Mouse (Mus musculus) liver, embryonic 12.5 days (tissue): ENCODE measurements around the gene Fam83g. TPM values are rescaled to one million over a fixed set of nuclear protein-coding genes. Genes with fewer than 3 reads are reported as not detected.

Experiments used
- ATAC-seq: fragments of 200-750 bp; cut with Nextera tagmentation; 2 replicates; pipeline ENCODE4 v1.8.0; 2017; ENCODE audit warnings: moderate number of reproducible peaks, mild to moderate bottlenecking, moderate library complexity
- H3K27ac ChIP-seq: fragments of 300-500 bp; sonication (generic); 2 replicates; pipeline ENCODE4 v1.5.1; 2016; ENCODE audit warnings: mild to moderate bottlenecking
- H3K27me3 ChIP-seq: fragments of 300-500 bp; sonication (generic); replicated peaks from 2 replicates; pipeline ENCODE4 v1.6.1; 2016; ENCODE audit warnings: mild to moderate bottlenecking, moderate library complexity
- H3K36me3 ChIP-seq: fragments of 300-500 bp; sonication (generic); 2 replicates; pipeline ENCODE4 v1.6.1; 2016; ENCODE audit warnings: mild to moderate bottlenecking, moderate library complexity
- H3K4me1 ChIP-seq: fragments of 300-500 bp; sonication (generic); 2 replicates; pipeline ENCODE4 v1.6.1; 2016
- H3K4me2 ChIP-seq: fragments of 300-500 bp; sonication (generic); 2 replicates; pipeline ENCODE4 v1.6.1; 2016; ENCODE audit warnings: mild to moderate bottlenecking, moderate library complexity
- H3K4me3 ChIP-seq: fragments of 300-500 bp; sonication (generic); 2 replicates; pipeline ENCODE4 v1.5.1; 2016; ENCODE audit warnings: mild to moderate bottlenecking, moderate library complexity
- H3K9ac ChIP-seq: fragments of 300-500 bp; sonication (generic); 2 replicates; pipeline ENCODE4 v1.6.1; 2016; ENCODE audit warnings: mild to moderate bottlenecking, moderate library complexity
- H3K9me3 ChIP-seq: fragments of 300-500 bp; sonication (generic); replicated peaks from 2 replicates; pipeline ENCODE4 v1.6.1; 2016; ENCODE audit warnings: mild to moderate bottlenecking, moderate library complexity
- WGBS: fragments of 180-500 bp; shearing (Covaris S2); methylation state at CpG from one replicate; pipeline ENCODE4 v1.1.7; 2016; ENCODE audit not compliant: insufficient replicate concordance; 5-methylcytosine and 5-hydroxymethylcytosine counted together
- polyA plus RNA-seq: library from polyadenylated mRNA; unstranded; fragments of >200 nt; fragmentation: Nextera tagmentation; extraction: Ambion mirVana; gene quantifications from 2 replicates; pipeline ENCODE4 v1.2.1, GENCODE M21; 2016

Fam83g gene
- polyA plus RNA-seq, 1 experiment from 2014 or later = 8.2 TPM

DNA sequence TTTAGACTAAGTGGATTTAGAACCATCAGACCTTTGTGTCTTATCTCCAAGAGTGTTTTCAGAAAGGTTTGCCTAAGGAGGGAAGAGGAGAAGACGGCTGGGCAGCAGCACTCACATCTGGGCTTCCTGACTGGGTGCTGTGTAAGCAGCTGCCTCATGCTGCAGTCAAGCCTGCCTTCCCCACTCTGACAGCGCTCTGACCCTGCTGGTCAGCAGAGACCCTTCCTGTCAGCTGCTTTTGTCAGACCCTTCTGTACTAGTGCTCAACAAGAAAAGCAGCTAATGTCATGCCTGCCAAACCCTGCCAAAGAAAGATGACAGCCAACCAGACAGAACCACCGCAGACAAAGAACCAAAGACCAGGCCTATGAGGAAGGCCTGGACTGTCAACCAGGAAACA is 59.9 kb downstream of the Fam83g start:
- H3K9ac ChIP-seq = no peak overlapping the region
- H3K9me3 ChIP-seq = no peaks in the 10 kb centered on the region
- no peaks in the 10 kb centered on the region for H3K27me3 ChIP-seq
- no peak overlapping the region for H3K27ac ChIP-seq
- peaks cover 73% of the 10 kb centered on the region for H3K36me3 ChIP-seq
- H3K4me1 ChIP-seq = no peaks in the 10 kb centered on the region
- no peak overlapping the region for H3K4me3 ChIP-seq
- WGBS = 71% methylated on average over 3 of the region's 3 CpGs
- no peak for ATAC-seq
- no peak overlapping the region for H3K4me2 ChIP-seq

DNA sequence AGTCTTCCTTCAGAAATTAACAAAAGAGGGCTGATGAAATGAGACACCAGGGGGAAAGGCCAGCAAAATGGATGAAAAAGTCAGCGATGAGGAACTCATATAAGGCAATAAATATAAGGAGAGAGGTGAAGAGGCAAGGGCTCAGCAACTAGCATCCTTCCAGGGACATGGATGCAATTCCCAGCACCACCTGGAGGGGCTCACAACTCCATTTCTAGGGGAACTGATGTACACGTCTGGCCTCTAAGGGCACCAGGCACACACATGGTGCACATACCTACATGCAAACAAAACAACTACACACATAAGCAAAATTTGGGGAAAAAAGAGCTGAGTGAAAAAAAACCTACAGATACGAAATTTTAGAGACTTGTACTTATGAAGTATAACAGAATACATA is 60.6 kb downstream of the Fam83g start:
- Histone ChIP-seq H3K4me3 (no peak overlapping the region), H3K27me3 (no peaks in the 10 kb centered on the region), H3K9ac (no peak overlapping the region), H3K4me2 (no peak overlapping the region), H3K4me1 (no peaks in the 10 kb centered on the region), H3K27ac (no peak overlapping the region), H3K9me3 (no peaks in the 10 kb centered on the region), H3K36me3 (peaks cover 70% of the 10 kb centered on the region)
- WGBS = 53% methylated on average over 3 of the region's 3 CpGs
- no peak for ATAC-seq

DNA sequence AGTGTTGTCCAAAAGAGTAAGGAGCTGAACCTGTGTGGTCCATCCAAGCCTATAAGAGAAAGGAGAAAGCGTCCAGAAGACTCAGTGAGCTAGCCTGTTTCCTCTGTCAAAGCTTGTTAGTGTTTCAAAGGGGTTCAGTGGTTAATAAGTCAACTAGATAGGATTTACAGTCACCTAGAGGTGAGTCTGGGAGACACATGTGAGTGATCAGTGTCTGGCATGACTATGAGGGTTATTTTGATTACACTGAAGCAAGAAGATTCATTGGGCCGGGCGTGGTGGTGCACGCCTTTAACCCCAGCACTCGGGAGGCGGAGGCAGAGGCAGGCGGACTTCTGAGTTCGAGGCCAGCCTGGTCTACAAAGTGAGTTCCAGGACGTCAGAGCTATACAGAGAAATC is 61.9 kb downstream of the Fam83g start:
- WGBS = 83% methylated on average over 9 of the region's 9 CpGs

DNA sequence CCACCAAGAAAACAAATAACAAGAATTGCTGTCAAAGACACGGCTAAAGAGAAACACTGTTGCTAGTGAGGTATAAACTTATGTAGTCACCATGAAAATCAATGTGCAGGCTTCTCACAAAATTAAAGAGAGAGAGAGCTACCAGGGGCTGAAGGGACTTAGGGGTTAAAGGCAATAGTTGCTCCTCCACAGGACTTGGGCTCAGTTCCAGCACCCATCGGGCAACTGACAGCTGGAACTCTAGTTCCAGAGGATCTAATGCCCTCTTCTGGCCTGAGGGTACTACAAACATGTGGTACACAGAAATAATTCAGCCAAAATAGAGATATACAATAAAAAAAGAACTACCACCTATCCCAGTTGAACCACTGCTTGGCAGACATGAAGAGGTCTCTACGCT is 63.3 kb downstream of the Fam83g start:
- Histone ChIP-seq H3K27me3 (no peaks in the 10 kb centered on the region), H3K4me2 (no peak overlapping the region), H3K27ac (no peak overlapping the region), H3K9ac (no peak overlapping the region), H3K4me1 (no peaks in the 10 kb centered on the region), H3K4me3 (no peak overlapping the region), H3K9me3 (no peaks in the 10 kb centered on the region), H3K36me3 (peaks cover 67% of the 10 kb centered on the region)
- ATAC-seq = no peak
- 83% methylated on average over 3 of the region's 3 CpGs for WGBS

More for the DNA sequence above, 61.9 kb downstream of the Fam83g start:
- Histone ChIP-seq H3K4me3 (no peak overlapping the region), H3K4me1 (no peaks in the 10 kb centered on the region), H3K36me3 (peaks cover 67% of the 10 kb centered on the region), H3K27me3 (no peaks in the 10 kb centered on the region), H3K27ac (no peak overlapping the region), H3K4me2 (no peak overlapping the region), H3K9me3 (no peaks in the 10 kb centered on the region), H3K9ac (no peak overlapping the region)
- ATAC-seq = no peak

DNA sequence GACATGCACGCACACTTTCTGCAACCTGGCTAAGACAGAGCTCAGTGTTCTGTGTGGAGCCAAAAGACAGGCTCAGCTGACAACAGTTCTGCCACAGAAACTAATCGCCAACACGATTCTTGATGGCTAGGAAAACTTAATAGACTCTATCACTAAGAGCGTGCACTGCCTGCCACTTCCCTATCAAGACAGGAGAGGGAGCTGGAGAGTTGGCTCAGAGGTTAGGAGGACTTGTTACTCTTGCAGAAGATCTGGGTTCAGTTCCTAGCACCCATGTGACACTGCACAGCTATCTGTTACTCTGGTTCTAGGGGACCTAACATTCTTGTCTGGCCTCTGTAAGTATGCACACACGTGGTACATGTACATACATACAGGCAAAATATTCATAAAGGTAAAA is 67.7 kb downstream of the Fam83g start:
- no peak overlapping the region for H3K9ac ChIP-seq
- 64% methylated on average over 5 of the region's 5 CpGs for WGBS
- H3K36me3 ChIP-seq = peaks cover 76% of the 10 kb centered on the region
- H3K4me3 ChIP-seq = no peak overlapping the region
- no peak overlapping the region for H3K4me2 ChIP-seq
- H3K9me3 ChIP-seq = no peaks in the 10 kb centered on the region
- H3K27me3 ChIP-seq = no peaks in the 10 kb centered on the region
- peaks cover 10% of the 10 kb centered on the region for H3K4me1 ChIP-seq
- no peak overlapping the region for H3K27ac ChIP-seq
- no peak for ATAC-seq

DNA sequence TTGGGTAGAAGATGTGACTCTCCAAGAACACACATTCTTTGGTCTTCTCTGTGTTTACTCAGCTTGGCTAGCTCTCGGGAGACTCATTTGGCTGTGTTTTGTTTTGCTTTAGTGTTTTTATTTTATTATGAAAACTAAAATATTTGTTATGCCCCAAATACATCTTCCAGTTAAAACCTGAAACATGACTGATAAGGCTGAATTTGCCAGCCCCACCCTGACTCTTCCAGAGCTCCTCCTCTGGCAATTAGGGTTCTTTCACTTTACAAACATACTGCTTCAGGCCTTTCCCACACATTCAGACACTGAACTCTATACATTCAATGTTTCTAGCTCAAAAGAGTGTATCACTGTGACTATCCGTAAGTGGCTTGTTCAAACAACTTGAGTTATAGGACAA is 73.3 kb downstream of the Fam83g start:
- Histone ChIP-seq H3K4me1 (peaks cover 52% of the 10 kb centered on the region), H3K9me3 (no peaks in the 10 kb centered on the region), H3K4me3 (no peak overlapping the region), H3K27me3 (no peaks in the 10 kb centered on the region), H3K36me3 (peaks cover 43% of the 10 kb centered on the region), H3K9ac (peak overlapping the region; percentile 20; the same call in 1 of the 2 replicates), H3K4me2 (peak overlapping the region; percentile 36), H3K27ac (peak overlapping the region; percentile 66)
- 67% methylated on average over 2 of the region's 2 CpGs for WGBS
- no peak for ATAC-seq

Other genes with a start within 250 kb of the Fam83g start
- 0.13 and 0.14 TPM in 2 replicates for gene Rnf112, start 230.0 kb upstream of the Fam83g start, polyA plus RNA-seq
- 11.0 and 16.3 TPM in 2 replicates for gene Mfap4, start 198.7 kb upstream of the Fam83g start, polyA plus RNA-seq
- 12.9 and 14.8 TPM in 2 replicates for gene Mapk7, start 189.7 kb upstream of the Fam83g start, polyA plus RNA-seq
- 4.8 TPM in 2 replicates for gene B9d1, start 178.9 kb upstream of the Fam83g start, polyA plus RNA-seq
- gene Epn2, start 104.4 kb upstream of the Fam83g start, polyA plus RNA-seq = 5.2 and 6.2 TPM in 2 replicates
- gene Grap, start 30.8 kb upstream of the Fam83g start, polyA plus RNA-seq = 6.4 and 8.8 TPM in 2 replicates
- gene Slc5a10, start 36.7 kb downstream of the Fam83g start, polyA plus RNA-seq = not detected in 2 replicates
- 10.9 and 12.1 TPM in 2 replicates for gene Prpsap2, start 78.0 kb downstream of the Fam83g start, polyA plus RNA-seq
- 4.9 and 5.1 TPM in 2 replicates for gene Ulk2, start 171.0 kb downstream of the Fam83g start, polyA plus RNA-seq
- gene Akap10, start 246.2 kb downstream of the Fam83g start, polyA plus RNA-seq = 14.2 and 14.3 TPM in 2 replicates